Mouse (Mus musculus) bone marrow, adult 2 months (tissue): ENCODE results near the gene Mettl14.

Source experiments
- CTCF ChIP-seq: fragments of 200-500 bp; IDR thresholded peaks from 2 replicates; pipeline ENCODE4 v1.5.1; 2011; ENCODE audit warnings: low read length, control low read depth; ENCODE audit not compliant: control insufficient read depth, insufficient read depth
- POLR2A ChIP-seq: fragments of 200-500 bp; IDR thresholded peaks from 2 replicates; pipeline ENCODE4 v1.6.1; 2011; ENCODE audit warnings: low read depth, mild to moderate bottlenecking, control low read depth, low read length, borderline replicate concordance; ENCODE audit not compliant: control insufficient read depth

- TF ChIP-seq POLR2A (no peak), CTCF (no peak)
These were observed 37.7 kb downstream of the Mettl14 start for GRCm38 (mm10) chr3:123348080-123348802.
